Mouse (Mus musculus) kidney, postnatal 4 days (tissue): ENCODE results near the gene Mr1.
"Not testable (repeated sequence)": the region's sequence is repeated elsewhere in the genome, so short reads cannot be mapped to it uniquely, and the experiment has no call there.

ENCODE experiments used
- DNase-seq, 2 experiments: peaks; one replicate each; pipeline ENCODE4 v3.0.0; 2021; ENCODE audit warnings: mixed read lengths in 2 of 2

Gene Mr1

GRCm38 (mm10) chr1:155146572-155146980, at the start of gene Mr1:
Mr1 (minus strand) TSS chr1:155146814.
- peak; percentile 41 to 70 for DNase-seq

GRCm38 (mm10) chr1:155192805-155193368, 46.3 kb upstream of the Mr1 start:
- peak; percentile 58 to 67 for DNase-seq

GRCm38 (mm10) chr1:155191671-155192070, 45.1 kb upstream of the Mr1 start:
- DNase-seq, result peak in 1 of 2 experiments; percentile 12

GRCm38 (mm10) chr1:155191219-155191618, 44.6 kb upstream of the Mr1 start:
- DNase-seq, result no peak

GRCm38 (mm10) chr1:155188656-155189055, 42.0 kb upstream of the Mr1 start:
- DNase-seq, result no peak

- no peak for DNase-seq
These were observed 37.6 kb upstream of the Mr1 start for GRCm38 (mm10) chr1:155184191-155184590.

- DNase-seq, result no peak
These were observed 31.7 kb upstream of the Mr1 start for GRCm38 (mm10) chr1:155178192-155178924.

GRCm38 (mm10) chr1:155174424-155174823, 27.8 kb upstream of the Mr1 start:
- no peak for DNase-seq

GRCm38 (mm10) chr1:155173644-155174016, 27.0 kb upstream of the Mr1 start:
- DNase-seq, result not testable (repeated sequence)

GRCm38 (mm10) chr1:155172895-155173643, 26.5 kb upstream of the Mr1 start:
- DNase-seq, result no peak

- no peak for DNase-seq
These were observed 23.3 kb upstream of the Mr1 start for GRCm38 (mm10) chr1:155169935-155170334.

- no peak for DNase-seq
These were observed 20.8 kb upstream of the Mr1 start for GRCm38 (mm10) chr1:155167453-155167852.

- DNase-seq, result peak; percentile 79 to 87
These were observed 12.4 kb upstream of the Mr1 start for GRCm38 (mm10) chr1:155158970-155159484.

GRCm38 (mm10) chr1:155158141-155158969, 11.7 kb upstream of the Mr1 start, which contains the start of gene Stx6:
Stx6 (plus strand) TSS chr1:155158715.
- DNase-seq, result peak; percentile 99

- DNase-seq, result no peak
These were observed 7.3 kb upstream of the Mr1 start for GRCm38 (mm10) chr1:155153906-155154305.

- no peak for DNase-seq
These were observed 4.2 kb upstream of the Mr1 start for GRCm38 (mm10) chr1:155150821-155151220.

- no peak for DNase-seq
These were observed 2.8 kb upstream of the Mr1 start for GRCm38 (mm10) chr1:155149403-155149802.

- no peak for DNase-seq
These were observed 614 bp upstream of the Mr1 start for GRCm38 (mm10) chr1:155147228-155147627.

- DNase-seq, result peak in 1 of 2 experiments; percentile 14
These were observed 994 bp downstream of the Mr1 start for GRCm38 (mm10) chr1:155145620-155146019.

GRCm38 (mm10) chr1:155140076-155140475, 6.5 kb downstream of the Mr1 start:
- peak; percentile 50 to 66 for DNase-seq

- no peak for DNase-seq
These were observed 7.8 kb downstream of the Mr1 start for GRCm38 (mm10) chr1:155138795-155139194.

- no peak for DNase-seq
These were observed 11.7 kb downstream of the Mr1 start for GRCm38 (mm10) chr1:155134866-155135265.
